Mouse (Mus musculus) layer of hippocampus, adult 6 months (tissue): ENCODE data around the gene Soat2. TPM values are rescaled to one million over a fixed set of nuclear protein-coding genes. Genes with fewer than 3 reads are reported as not detected.

ENCODE experiments used
- long read RNA-seq, 2 experiments: library from polyadenylated mRNA; unstranded; transcript quantifications; one replicate each; pipeline ENCODE4 v2.0.0; 2019 to 2020
- polyA plus RNA-seq: library from polyadenylated mRNA; unstranded; fragments of <200 nt; fragmentation: Nextera tagmentation; gene quantifications from 2 replicates; pipeline ENCODE4 v1.2.3, GENCODE M21; 2021

Gene Soat2
- not detected in 2 replicates for polyA plus RNA-seq
- long read RNA-seq, experiment 1, partial matches to known transcripts, result 0 of 1 reads
- long read RNA-seq, experiment 1, other reads (novel, unspliced or antisense), result 0 of 1 reads
- long read RNA-seq, experiment 2, result 0 reads

DNA sequence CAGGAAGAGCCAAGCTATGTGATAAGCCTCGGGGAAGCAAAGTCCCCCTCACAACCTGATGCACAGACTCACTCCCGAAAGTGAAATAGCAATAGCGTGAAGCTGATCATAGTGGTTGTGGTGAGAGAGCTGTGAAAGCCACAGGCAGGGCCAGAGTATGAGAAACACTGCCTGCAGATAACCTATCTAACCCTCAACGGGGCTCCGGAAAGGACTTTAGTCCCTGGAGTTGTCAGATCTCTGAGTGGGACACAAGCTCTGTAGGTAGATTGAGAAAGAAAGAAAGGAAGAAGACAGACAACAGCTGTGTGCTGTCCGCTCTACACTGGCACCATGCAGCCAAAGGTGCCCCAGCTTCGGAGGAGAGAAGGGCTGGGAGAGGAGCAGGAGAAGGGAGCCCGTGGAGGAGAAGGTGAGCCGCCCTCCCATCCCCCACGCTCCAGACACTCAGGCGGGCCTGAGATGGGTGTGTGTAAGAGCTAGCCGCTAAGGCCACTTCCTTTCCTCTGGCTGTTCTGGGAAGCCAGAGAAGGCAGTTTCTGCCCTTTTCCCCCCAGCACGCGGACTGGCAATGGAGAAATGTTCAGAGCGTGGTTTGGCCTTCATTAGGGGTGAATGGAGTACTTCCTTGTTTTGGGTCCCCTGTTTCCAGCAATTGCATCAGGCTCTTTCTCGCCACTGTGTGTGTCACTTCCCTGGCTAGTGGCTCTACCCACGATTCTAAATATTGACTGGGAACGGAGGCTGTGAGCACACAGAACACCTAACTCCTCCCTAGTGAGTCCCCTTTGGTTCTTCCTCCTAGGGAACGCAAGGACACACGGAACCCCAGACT, at the start of gene Soat2:
Gene Soat2 (plus strand): TSS at position 226 of the 835 bp plus-strand sequence.

DNA sequence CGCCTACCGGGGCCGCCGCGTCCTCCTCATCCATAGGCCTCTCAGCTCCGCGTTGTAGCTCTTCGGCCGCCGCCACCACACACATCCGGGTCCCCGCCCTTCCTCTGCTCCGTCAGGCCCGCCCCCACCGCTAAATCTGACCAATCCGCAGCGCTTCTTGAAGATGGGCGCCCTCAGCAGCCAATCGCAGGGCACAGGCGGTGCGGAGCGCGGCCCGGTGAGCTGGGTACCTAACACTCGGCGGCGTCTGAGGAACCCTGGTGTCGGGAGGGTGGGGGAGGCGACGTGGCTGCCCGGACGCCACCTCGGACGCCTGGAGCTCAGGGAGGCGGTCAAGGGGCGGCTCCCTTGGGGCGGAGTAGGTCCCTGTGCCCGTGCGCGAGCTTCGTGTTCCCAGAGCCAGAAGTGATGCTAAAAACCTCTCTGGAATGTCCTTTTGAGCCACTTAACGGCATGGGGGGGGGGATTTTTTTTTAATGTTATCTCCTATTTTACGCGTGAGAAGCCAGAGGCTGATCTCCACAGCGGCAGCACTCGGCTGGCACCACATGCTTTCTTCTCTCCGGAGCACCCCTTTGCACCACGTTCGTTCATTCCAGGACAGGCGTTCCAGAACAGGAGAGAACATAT, 14.1 kb upstream of the Soat2 start, which contains the start of gene Spryd3:
Gene Spryd3 (minus strand): TSS at position 106 of the 630 bp plus-strand sequence.

DNA sequence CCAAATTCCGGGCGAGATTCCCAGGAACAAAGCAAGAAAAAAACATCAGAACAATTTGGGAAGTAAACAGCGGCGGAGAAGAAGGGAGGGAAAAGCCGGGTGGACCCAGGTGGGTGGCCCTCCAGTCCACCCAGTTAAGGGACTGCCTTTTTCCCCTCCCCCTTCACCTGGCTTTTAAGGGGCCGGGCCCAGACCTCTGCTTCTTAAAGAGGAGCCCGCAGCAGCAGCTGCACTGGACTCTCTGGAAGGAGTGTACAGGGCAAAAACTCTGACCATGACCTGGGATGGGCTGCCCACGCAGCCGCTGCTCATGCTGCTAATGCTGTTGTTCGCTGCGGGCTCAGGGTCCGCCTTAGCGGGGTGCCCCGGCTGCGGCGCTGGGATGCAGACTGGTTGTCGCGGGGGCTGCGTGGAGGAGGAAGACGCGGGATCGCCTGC, 6.0 kb upstream of the Soat2 start, which contains the start of gene Igfbp6:
Gene Igfbp6 (plus strand): TSS at position 89 of the 438 bp plus-strand sequence.

DNA sequence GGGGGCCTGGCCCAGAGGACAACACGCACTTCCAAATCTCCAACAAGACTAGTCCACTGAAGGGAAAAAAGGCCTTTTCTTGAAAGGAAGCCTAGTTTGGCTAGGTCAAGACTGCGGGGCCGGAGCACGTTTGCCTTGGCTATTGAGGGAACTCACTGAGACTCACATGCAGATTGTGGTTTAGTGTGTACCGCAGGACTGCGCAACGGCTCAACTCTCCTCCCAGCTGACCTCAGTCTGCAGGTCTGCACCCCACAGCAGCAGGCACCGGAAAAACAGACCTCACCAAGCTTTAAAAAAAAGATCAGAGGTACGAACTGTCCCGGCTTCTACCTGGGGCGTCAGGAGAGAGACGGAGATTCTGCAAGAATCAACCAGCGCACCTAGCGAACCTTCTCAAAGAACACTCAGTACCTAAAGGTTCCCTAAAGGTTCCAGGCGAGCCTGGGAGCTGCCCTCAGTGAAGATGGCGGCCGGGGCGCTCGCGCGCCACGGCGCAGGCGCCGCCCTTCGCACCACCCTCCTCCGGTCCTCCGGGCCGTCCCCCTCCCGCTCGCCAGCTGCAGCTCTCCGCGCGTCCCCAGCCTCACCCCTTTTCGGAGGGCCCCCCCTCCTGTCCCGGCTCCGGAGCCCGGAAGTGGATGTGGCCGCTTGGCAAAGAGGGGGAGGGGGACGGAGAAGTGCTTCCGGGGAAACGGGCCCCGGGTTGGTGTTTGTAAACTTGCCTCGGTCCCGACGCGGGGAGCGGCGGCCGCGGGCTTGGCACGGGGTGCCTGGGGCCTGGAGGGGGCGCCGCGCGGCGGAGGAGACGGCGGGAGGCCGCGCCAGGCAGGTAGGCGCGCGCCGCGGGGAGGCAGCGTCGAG, 52.9 kb downstream of the Soat2 start, which contains the start of gene Zfp740:
Gene Zfp740 (plus strand): TSS at position 279 of the 864 bp plus-strand sequence.

DNA sequence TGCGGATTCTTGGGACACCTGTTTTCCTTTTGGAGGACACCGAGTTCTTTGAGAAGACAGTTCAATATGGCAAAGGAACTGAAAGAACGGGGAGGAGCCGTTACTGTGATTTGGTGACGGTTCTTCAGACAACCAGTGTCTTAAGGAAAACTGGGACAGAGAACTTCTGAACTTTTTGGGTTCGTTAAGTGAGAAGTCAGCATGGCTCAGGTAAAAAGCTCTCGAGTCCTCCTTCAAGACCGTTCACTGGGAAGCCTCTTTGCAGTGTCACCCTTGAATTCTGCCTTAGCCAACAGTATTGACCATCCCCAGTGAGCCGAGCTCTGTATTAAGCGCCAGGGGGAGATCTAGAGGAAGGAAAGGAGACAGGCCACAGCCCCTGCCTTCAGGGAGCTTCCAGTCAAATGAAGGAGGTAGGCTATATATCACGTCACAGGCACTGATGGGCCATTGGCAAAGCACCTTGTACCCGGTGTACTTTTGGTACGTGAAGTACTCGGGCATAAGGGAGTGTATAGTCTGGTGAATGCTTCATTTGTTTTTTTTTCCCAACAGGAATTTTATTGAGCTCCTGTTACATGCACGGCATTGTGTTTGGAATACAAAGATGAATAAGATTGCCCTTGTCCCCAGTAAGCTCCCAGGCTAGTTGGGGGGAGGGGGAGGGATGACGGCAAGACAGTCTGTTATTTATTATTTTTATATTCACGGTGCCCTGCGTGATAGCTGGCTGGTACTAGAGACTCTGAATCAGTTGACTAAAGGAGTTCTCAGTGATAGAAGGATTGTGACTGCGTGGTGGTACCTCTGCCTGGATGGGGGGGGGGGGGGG, 54.6 kb downstream of the Soat2 start, which contains the start of gene Csad:
Gene Csad (minus strand): TSS at position 51 of the 832 bp plus-strand sequence.

Other genes with a start within 250 kb of the Soat2 start
- not detected in 2 replicates for gene Krt4, start 225.8 kb upstream of the Soat2 start, polyA plus RNA-seq
- 0.67 and 0.80 TPM in 2 replicates for gene Krt79, start 210.2 kb upstream of the Soat2 start, polyA plus RNA-seq
- not detected in 2 replicates for gene Krt78, start 196.2 kb upstream of the Soat2 start, polyA plus RNA-seq
- 0.53 and 5.4 TPM in 2 replicates for gene Krt8, start 146.0 kb upstream of the Soat2 start, polyA plus RNA-seq
- gene Krt18, start 122.3 kb upstream of the Soat2 start, polyA plus RNA-seq, result 2.5 and 32.1 TPM in 2 replicates
- 60.8 and 64.7 TPM in 2 replicates for gene Eif4b, start 76.8 kb upstream of the Soat2 start, polyA plus RNA-seq
- 3.7 and 6.3 TPM in 2 replicates for gene Tns2, start 50.1 kb upstream of the Soat2 start, polyA plus RNA-seq
- 24.4 and 24.7 TPM in 2 replicates for gene Spryd3, start 14.3 kb upstream of the Soat2 start, polyA plus RNA-seq
- 43.5 and 48.0 TPM in 2 replicates for gene Igfbp6, start 6.2 kb upstream of the Soat2 start, polyA plus RNA-seq
- 4.8 and 5.1 TPM in 2 replicates for gene Zfp740, start 52.7 kb downstream of the Soat2 start, polyA plus RNA-seq
- gene Csad, start 54.2 kb downstream of the Soat2 start, polyA plus RNA-seq, result 22.5 and 23.1 TPM in 2 replicates
- 0.64 and 1.4 TPM in 2 replicates for gene Itgb7, start 81.4 kb downstream of the Soat2 start, polyA plus RNA-seq
- gene Rarg, start 107.0 kb downstream of the Soat2 start, polyA plus RNA-seq, result 1.7 and 2.0 TPM in 2 replicates
- gene Gm9918, start 120.0 kb downstream of the Soat2 start, polyA plus RNA-seq, result not detected in 2 replicates
- gene Mfsd5, start 128.9 kb downstream of the Soat2 start, polyA plus RNA-seq, result 36.2 and 40.4 TPM in 2 replicates
- 0.43 and 1.2 TPM in 2 replicates for gene Espl1, start 145.7 kb downstream of the Soat2 start, polyA plus RNA-seq
- gene Pfdn5, start 175.6 kb downstream of the Soat2 start, polyA plus RNA-seq, result 1,324 and 1,439 TPM in 2 replicates
- 66.8 and 72.5 TPM in 2 replicates for gene Myg1, start 181.2 kb downstream of the Soat2 start, polyA plus RNA-seq
- 17.5 and 18.6 TPM in 2 replicates for gene Aaas, start 200.2 kb downstream of the Soat2 start, polyA plus RNA-seq
- 0.64 and 0.93 TPM in 2 replicates for gene Sp7, start 216.7 kb downstream of the Soat2 start, polyA plus RNA-seq